Mouse (Mus musculus): ENCODE data around the gene Fmc1. TPM values are rescaled to one million over a fixed set of nuclear protein-coding genes. Genes with fewer than 3 reads are reported as not detected.

Gene Fmc1
- 108 and 118 TPM in 2 replicates for polyA plus RNA-seq (2015; fragmentation: Nextera tagmentation; extraction: Ambion mirVana)

GRCm38 (mm10) chr6:38533428-38534405 is at the start of gene Fmc1:
Gene Fmc1 (plus strand): TSS chr6:38533502.
- no peaks in the 10 kb centered on the region for H3K27me3 ChIP-seq (ENCODE audit: control insufficient read depth, insufficient read depth, low read depth, low read length)
- H3K4me1 ChIP-seq (replicated peaks; ENCODE audit: control insufficient read depth, insufficient read depth, low read length): peaks cover 7% of the 10 kb centered on the region
- peak within 1 kb of the TSS; percentile 96 for H3K27ac ChIP-seq (ENCODE audit: low read length)
- no peaks in the 10 kb centered on the region for H3K36me3 ChIP-seq (ENCODE audit: control insufficient read depth, insufficient read depth, low read length)
- H3K4me2 ChIP-seq (ENCODE audit: low read depth, low read length): peak within 1 kb of the TSS; percentile 78
- 3% methylated on average over 41 of the region's 41 CpGs for WGBS
- peak; percentile 93 for ATAC-seq (ENCODE audit: low read depth)
- H3K9me3 ChIP-seq (ENCODE audit: control insufficient read depth, low read length): no peaks in the 10 kb centered on the region
- peak within 1 kb of the TSS; percentile 69 for H3K4me3 ChIP-seq (ENCODE audit: low read length)
- H3K9ac ChIP-seq (ENCODE audit: low read length): peak within 1 kb of the TSS; percentile 86

DNA sequence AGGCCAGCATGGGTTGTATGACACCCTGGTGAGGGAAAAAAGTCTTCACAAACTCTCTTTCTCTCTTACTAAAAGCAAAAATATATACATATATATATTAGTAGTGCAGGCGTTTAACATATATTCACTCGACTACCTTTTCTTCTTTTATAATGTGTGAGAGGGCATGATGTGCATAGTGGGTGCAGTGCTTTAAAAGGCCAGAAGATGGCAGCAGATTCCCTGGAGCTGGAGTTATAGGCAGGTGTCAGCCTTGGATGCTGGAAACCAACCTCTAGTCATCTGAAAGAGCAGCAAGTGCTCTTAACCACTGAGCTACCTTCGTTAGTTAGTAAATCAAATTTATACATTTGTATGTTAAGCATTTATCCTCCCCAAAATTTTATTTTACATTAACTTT is 40.8 kb upstream of the Fmc1 start:
- no peak overlapping the region for H3K27ac ChIP-seq (ENCODE audit: low read length)
- H3K4me3 ChIP-seq (ENCODE audit: low read length): no peak overlapping the region
- 86% methylated on average over 3 of the region's 3 CpGs for WGBS
- no peak for ATAC-seq (ENCODE audit: low read depth)
- H3K27me3 ChIP-seq (ENCODE audit: control insufficient read depth, insufficient read depth, low read depth, low read length): no peaks in the 10 kb centered on the region
- no peaks in the 10 kb centered on the region for H3K4me1 ChIP-seq (replicated peaks; ENCODE audit: control insufficient read depth, insufficient read depth, low read length)
- no peak overlapping the region for H3K9ac ChIP-seq (ENCODE audit: low read length)
- no peak overlapping the region for H3K4me2 ChIP-seq (ENCODE audit: low read depth, low read length)
- no peaks in the 10 kb centered on the region for H3K9me3 ChIP-seq (ENCODE audit: control insufficient read depth, low read length)
- H3K36me3 ChIP-seq (ENCODE audit: control insufficient read depth, insufficient read depth, low read length): peaks cover 21% of the 10 kb centered on the region

GRCm38 (mm10) chr6:38495641-38496040 is 37.7 kb upstream of the Fmc1 start:
- 48% methylated on average over 4 of the region's 4 CpGs for WGBS
- H3K36me3 ChIP-seq (ENCODE audit: control insufficient read depth, insufficient read depth, low read length): peaks cover 25% of the 10 kb centered on the region

DNA sequence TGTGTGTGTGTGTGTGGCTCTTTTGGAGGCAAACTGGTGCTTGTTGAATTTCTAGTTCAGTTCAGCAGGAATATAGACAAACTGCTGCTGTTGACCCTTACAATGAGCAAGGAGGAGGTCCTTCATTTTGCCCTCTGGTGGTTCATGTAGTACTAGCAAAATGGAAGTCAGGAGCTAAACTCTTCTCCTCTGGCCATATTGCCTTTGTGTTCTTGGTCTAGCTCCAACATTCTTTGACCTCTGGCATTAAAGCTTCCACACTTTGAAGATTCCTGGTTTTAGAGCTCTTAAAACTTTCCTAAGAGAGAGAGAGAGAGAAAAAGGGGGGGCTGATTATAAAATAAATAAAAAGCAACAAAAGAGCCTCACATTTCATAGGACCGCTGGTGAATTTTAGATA is 21.2 kb upstream of the Fmc1 start:
- WGBS: 76% methylated on average over 1 of the region's 1 CpGs
- Histone ChIP-seq H3K4me1 (replicated peaks; ENCODE audit: control insufficient read depth, insufficient read depth, low read length) (0 out of 2 replicates have a peak, but pooled peaks cover 3% of the 10 kb centered on the region), H3K36me3 (ENCODE audit: control insufficient read depth, insufficient read depth, low read length) (no peaks in the 10 kb centered on the region), H3K4me2 (ENCODE audit: low read depth, low read length) (no peak overlapping the region), H3K4me3 (ENCODE audit: low read length) (no peak overlapping the region), H3K9ac (ENCODE audit: low read length) (no peak overlapping the region), H3K9me3 (ENCODE audit: control insufficient read depth, low read length) (no peaks in the 10 kb centered on the region), H3K27ac (ENCODE audit: low read length) (no peak overlapping the region), H3K27me3 (ENCODE audit: control insufficient read depth, insufficient read depth, low read depth, low read length) (no peaks in the 10 kb centered on the region)
- ATAC-seq (ENCODE audit: low read depth): no peak

More at GRCm38 (mm10) chr6:38495641-38496040, 37.7 kb upstream of the Fmc1 start:
- H3K4me1 ChIP-seq (replicated peaks; ENCODE audit: control insufficient read depth, insufficient read depth, low read length): no peaks in the 10 kb centered on the region
- H3K9me3 ChIP-seq (ENCODE audit: control insufficient read depth, low read length): no peaks in the 10 kb centered on the region
- no peaks in the 10 kb centered on the region for H3K27me3 ChIP-seq (ENCODE audit: control insufficient read depth, insufficient read depth, low read depth, low read length)
- no peak overlapping the region for H3K4me3 ChIP-seq (ENCODE audit: low read length)
- no peak for ATAC-seq (ENCODE audit: low read depth)
- no peak overlapping the region for H3K9ac ChIP-seq (ENCODE audit: low read length)
- no peak overlapping the region for H3K4me2 ChIP-seq (ENCODE audit: low read depth, low read length)
- no peak overlapping the region for H3K27ac ChIP-seq (ENCODE audit: low read length)

DNA sequence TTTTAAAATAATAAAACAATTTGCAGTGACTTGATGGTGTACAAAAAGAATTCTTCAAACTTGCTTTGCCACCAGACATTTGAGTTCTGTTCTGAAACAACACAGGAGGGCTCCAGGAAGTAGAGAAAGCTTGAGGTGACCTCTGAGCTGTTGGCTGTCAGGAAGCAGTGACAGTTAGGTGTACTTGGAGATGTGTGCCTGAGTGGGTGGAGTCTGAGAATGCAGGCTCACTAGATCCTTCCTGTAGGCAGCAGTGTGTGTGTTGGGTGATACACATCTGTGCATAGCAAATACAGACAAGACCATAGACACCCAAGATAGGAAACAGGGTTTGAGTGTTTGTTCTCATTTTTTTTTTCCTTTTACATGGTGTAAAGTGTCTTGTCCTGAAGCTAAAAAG is 20.5 kb upstream of the Fmc1 start:
- Histone ChIP-seq H3K27me3 (ENCODE audit: control insufficient read depth, insufficient read depth, low read depth, low read length) (no peaks in the 10 kb centered on the region), H3K4me3 (ENCODE audit: low read length) (no peak overlapping the region), H3K4me2 (ENCODE audit: low read depth, low read length) (no peak overlapping the region), H3K4me1 (replicated peaks; ENCODE audit: control insufficient read depth, insufficient read depth, low read length) (0 out of 2 replicates have a peak, but pooled peaks cover 3% of the 10 kb centered on the region), H3K9me3 (ENCODE audit: control insufficient read depth, low read length) (no peaks in the 10 kb centered on the region), H3K36me3 (ENCODE audit: control insufficient read depth, insufficient read depth, low read length) (no peaks in the 10 kb centered on the region), H3K9ac (ENCODE audit: low read length) (no peak overlapping the region), H3K27ac (ENCODE audit: low read length) (no peak overlapping the region)
- no peak for ATAC-seq (ENCODE audit: low read depth)

DNA sequence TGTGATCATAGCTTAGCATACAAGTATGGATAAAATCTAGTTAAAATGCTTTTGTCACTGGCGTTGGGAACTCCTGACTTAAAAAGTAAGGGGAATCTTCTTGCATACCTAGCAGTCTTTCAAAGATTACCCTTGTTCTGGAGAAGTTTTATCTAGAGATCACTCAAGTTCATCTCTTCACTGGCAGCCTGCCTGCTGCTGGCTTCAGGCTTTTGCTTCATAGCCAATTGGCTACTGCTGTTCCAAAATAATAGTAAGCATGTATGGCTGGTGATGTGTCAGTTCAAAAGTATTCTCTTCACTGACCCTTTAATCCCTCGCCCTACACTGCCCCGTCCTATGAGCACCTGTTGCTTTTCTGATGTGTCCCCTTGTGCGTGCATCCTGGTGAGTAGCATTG is 18.1 kb upstream of the Fmc1 start:
- no peaks in the 10 kb centered on the region for H3K27me3 ChIP-seq (ENCODE audit: control insufficient read depth, insufficient read depth, low read depth, low read length)
- H3K4me2 ChIP-seq (ENCODE audit: low read depth, low read length): no peak overlapping the region
- H3K9me3 ChIP-seq (ENCODE audit: control insufficient read depth, low read length): no peaks in the 10 kb centered on the region
- H3K4me3 ChIP-seq (ENCODE audit: low read length): no peak overlapping the region
- H3K9ac ChIP-seq (ENCODE audit: low read length): no peak overlapping the region
- ATAC-seq (ENCODE audit: low read depth): no peak
- no peaks in the 10 kb centered on the region for H3K36me3 ChIP-seq (ENCODE audit: control insufficient read depth, insufficient read depth, low read length)
- WGBS: 89% methylated on average over 4 of the region's 4 CpGs
- H3K27ac ChIP-seq (ENCODE audit: low read length): no peak overlapping the region
- 0 out of 2 replicates have a peak, but pooled peaks cover 3% of the 10 kb centered on the region for H3K4me1 ChIP-seq (replicated peaks; ENCODE audit: control insufficient read depth, insufficient read depth, low read length)

DNA sequence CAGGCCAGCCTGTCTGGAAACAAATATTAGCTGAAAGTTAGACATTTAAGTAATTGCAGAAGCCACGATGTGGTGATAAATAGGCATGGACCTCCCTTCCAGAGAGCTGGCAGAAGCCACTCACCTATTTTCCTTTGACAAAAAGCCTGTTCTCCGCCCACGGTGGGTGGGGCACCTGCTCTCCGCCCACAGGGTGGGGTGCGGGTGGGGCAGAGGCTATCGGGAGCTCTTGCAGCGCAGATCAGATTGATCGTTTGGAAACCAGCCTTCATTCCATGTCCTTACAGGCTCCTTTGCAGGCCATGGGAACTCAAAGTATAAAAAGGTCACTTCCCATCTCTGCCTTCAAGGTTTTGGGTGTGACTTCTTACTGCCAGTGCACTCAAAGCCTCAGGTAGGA is 9.5 kb upstream of the Fmc1 start:
- WGBS: 23% methylated on average over 8 of the region's 8 CpGs
- H3K4me1 ChIP-seq (replicated peaks; ENCODE audit: control insufficient read depth, insufficient read depth, low read length): no peaks in the 10 kb centered on the region
- no peaks in the 10 kb centered on the region for H3K27me3 ChIP-seq (ENCODE audit: control insufficient read depth, insufficient read depth, low read depth, low read length)
- H3K27ac ChIP-seq (ENCODE audit: low read length): no peak overlapping the region
- no peaks in the 10 kb centered on the region for H3K9me3 ChIP-seq (ENCODE audit: control insufficient read depth, low read length)
- no peak overlapping the region for H3K4me3 ChIP-seq (ENCODE audit: low read length)
- no peaks in the 10 kb centered on the region for H3K36me3 ChIP-seq (ENCODE audit: control insufficient read depth, insufficient read depth, low read length)
- no peak overlapping the region for H3K9ac ChIP-seq (ENCODE audit: low read length)
- peak overlapping the region; percentile 11; the same call in 1 of the 2 replicates for H3K4me2 ChIP-seq (ENCODE audit: low read depth, low read length)
- no peak for ATAC-seq (ENCODE audit: low read depth)

GRCm38 (mm10) chr6:38531211-38531820 is 2.0 kb upstream of the Fmc1 start:
- Histone ChIP-seq H3K4me3 (ENCODE audit: low read length) (no peak overlapping the region), H3K4me2 (ENCODE audit: low read depth, low read length) (no peak overlapping the region), H3K27me3 (ENCODE audit: control insufficient read depth, insufficient read depth, low read depth, low read length) (no peaks in the 10 kb centered on the region), H3K27ac (ENCODE audit: low read length) (no peak overlapping the region), H3K36me3 (ENCODE audit: control insufficient read depth, insufficient read depth, low read length) (no peaks in the 10 kb centered on the region), H3K4me1 (replicated peaks; ENCODE audit: control insufficient read depth, insufficient read depth, low read length) (peaks cover 7% of the 10 kb centered on the region), H3K9me3 (ENCODE audit: control insufficient read depth, low read length) (no peaks in the 10 kb centered on the region), H3K9ac (ENCODE audit: low read length) (no peak overlapping the region)
- no peak for ATAC-seq (ENCODE audit: low read depth)
- WGBS: 57% methylated on average over 5 of the region's 5 CpGs
